ENCODE assay signal across 7 mouse cellular contexts in genomic region chr6:116674283-116674886, GRCm38 (mm10). TPM values are rescaled to one million over a fixed set of nuclear protein-coding genes. Genes with fewer than 3 reads are reported as not detected.
DNase-seq lines count a peak whose midpoint lies in the region; ATAC-seq lines count a peak whose summit lies in the region.

No protein-coding gene starts in this region.

- H3K27me3 ChIP-seq in forebrain, embryonic 15.5 days, result no peaks in the 10 kb centered on the region
- peaks cover 24% of the 10 kb centered on the region for H3K27me3 ChIP-seq in liver, embryonic 12.5 days (replicated peaks)
- no peaks in the 10 kb centered on the region for H3K27me3 ChIP-seq in stomach, embryonic 16.5 days (ENCODE audit: control insufficient read depth, insufficient read depth, low read length)

- H3K9me3 ChIP-seq in forebrain, embryonic 15.5 days, result no peaks in the 10 kb centered on the region
- no peaks in the 10 kb centered on the region for H3K9me3 ChIP-seq in liver, embryonic 12.5 days (replicated peaks)
- H3K9me3 ChIP-seq in stomach, embryonic 16.5 days (replicated peaks; ENCODE audit: control insufficient read depth, low read length), result no peaks in the 10 kb centered on the region

- H3K9ac ChIP-seq in forebrain, embryonic 15.5 days (replicated peaks), result peak overlapping the region; percentile 64; the same call in 1 of the 2 replicates
- H3K9ac ChIP-seq in liver, embryonic 12.5 days, result no peak overlapping the region
- H3K9ac ChIP-seq in stomach, embryonic 16.5 days (ENCODE audit: low read length), result peak overlapping the region; percentile 61

- peak overlapping the region; percentile 71; the same call in 1 of the 2 replicates for H3K27ac ChIP-seq in forebrain, embryonic 15.5 days (replicated peaks)
- no peak overlapping the region; the same call in 1 of the 2 replicates for H3K27ac ChIP-seq in liver, embryonic 12.5 days
- peak overlapping the region; percentile 72 for H3K27ac ChIP-seq in stomach, embryonic 16.5 days (ENCODE audit: low read length)

- DNase-seq in spleen, postnatal 36 days (ENCODE audit: low spot score in 2 of 2), result peak; percentile 51 to 54
- no peak for DNase-seq in spleen, postnatal 14 days (ENCODE audit: low spot score in 2 of 2)
- no peak for DNase-seq in thymus, postnatal 10 days (ENCODE audit: low spot score in 2 of 2)
- no peak for DNase-seq in cerebellum, adult 18-20 months

- peak overlapping the region; percentile 56 for H3K4me3 ChIP-seq in forebrain, embryonic 15.5 days
- H3K4me3 ChIP-seq in liver, embryonic 12.5 days, result peak overlapping the region; percentile 53
- peak overlapping the region; percentile 48 for H3K4me3 ChIP-seq in stomach, embryonic 16.5 days (replicated peaks; ENCODE audit: low read length)

- H3K36me3 ChIP-seq in forebrain, embryonic 15.5 days, result no peaks in the 10 kb centered on the region
- no peaks in the 10 kb centered on the region for H3K36me3 ChIP-seq in liver, embryonic 12.5 days
- no peaks in the 10 kb centered on the region for H3K36me3 ChIP-seq in stomach, embryonic 16.5 days (ENCODE audit: control insufficient read depth, insufficient read depth, low read length)

- ATAC-seq in forebrain, embryonic 15.5 days (replicated peaks), result 0 out of 2 replicates have a peak, but pooled peaks have one; percentile 15
- peak; percentile 44 for ATAC-seq in liver, embryonic 12.5 days
- ATAC-seq in stomach, embryonic 16.5 days (ENCODE audit: insufficient read depth, low FRiP score), result no peak

- peaks cover 42% of the 10 kb centered on the region for H3K4me1 ChIP-seq in forebrain, embryonic 15.5 days
- H3K4me1 ChIP-seq in liver, embryonic 12.5 days, result peaks cover 32% of the 10 kb centered on the region
- peaks cover 20% of the 10 kb centered on the region for H3K4me1 ChIP-seq in stomach, embryonic 16.5 days (ENCODE audit: control insufficient read depth, insufficient read depth, low read length)

- 24% methylated on average over 16 of the region's 16 CpGs for WGBS in forebrain, embryonic 15.5 days
- 16% methylated on average over 16 of the region's 16 CpGs for WGBS in liver, embryonic 12.5 days (ENCODE audit: insufficient replicate concordance)
- WGBS in stomach, embryonic 16.5 days, result 24% methylated on average over 16 of the region's 16 CpGs

- H3K4me2 ChIP-seq in forebrain, embryonic 15.5 days (replicated peaks), result peak overlapping the region; percentile 96
- peak overlapping the region; percentile 85 for H3K4me2 ChIP-seq in liver, embryonic 12.5 days
- peak overlapping the region; percentile 96 for H3K4me2 ChIP-seq in stomach, embryonic 16.5 days (ENCODE audit: low read depth, low read length)

RNA-seq across cellular contexts. Expression of gene Rassf4, which starts 0.6 kb away (rescaled TPM):
- polyA plus RNA-seq in forebrain, embryonic 15.5 days (2015; fragmentation: Nextera tagmentation; extraction: Ambion mirVana), result 9.9 and 10.2 TPM in 2 replicates
- 3.3 and 4.0 TPM in 2 replicates for polyA plus RNA-seq in liver, embryonic 12.5 days (2016; fragmentation: Nextera tagmentation; extraction: Ambion mirVana)
- 8.8 and 10.3 TPM in 2 replicates for polyA plus RNA-seq in stomach, embryonic 16.5 days (2015; fragmentation: Nextera tagmentation; extraction: Ambion mirVana)

RNA-seq across cellular contexts. Expression of gene Depp1, which starts 24.0 kb away (rescaled TPM):
- 7.2 and 8.1 TPM in 2 replicates for polyA plus RNA-seq in forebrain, embryonic 15.5 days (2015; fragmentation: Nextera tagmentation; extraction: Ambion mirVana)
- polyA plus RNA-seq in liver, embryonic 12.5 days (2016; fragmentation: Nextera tagmentation; extraction: Ambion mirVana), result 2.2 and 3.3 TPM in 2 replicates
- 30.6 and 40.4 TPM in 2 replicates for polyA plus RNA-seq in stomach, embryonic 16.5 days (2015; fragmentation: Nextera tagmentation; extraction: Ambion mirVana)

RNA-seq across cellular contexts. Expression of gene Tmem72, which starts 42.3 kb away (rescaled TPM):
- polyA plus RNA-seq in forebrain, embryonic 15.5 days (2015; fragmentation: Nextera tagmentation; extraction: Ambion mirVana), result 0.36 and 1.4 TPM in 2 replicates
- polyA plus RNA-seq in liver, embryonic 12.5 days (2016; fragmentation: Nextera tagmentation; extraction: Ambion mirVana), result 0.01 and 0.02 TPM in 2 replicates
- polyA plus RNA-seq in stomach, embryonic 16.5 days (2015; fragmentation: Nextera tagmentation; extraction: Ambion mirVana), result 0.11 and 0.40 TPM in 2 replicates

RNA-seq across cellular contexts. Expression of gene Zfp422, which starts 45.6 kb away (rescaled TPM):
- polyA plus RNA-seq in forebrain, embryonic 15.5 days (2015; fragmentation: Nextera tagmentation; extraction: Ambion mirVana), result 218 and 222 TPM in 2 replicates
- 43.6 and 45.1 TPM in 2 replicates for polyA plus RNA-seq in liver, embryonic 12.5 days (2016; fragmentation: Nextera tagmentation; extraction: Ambion mirVana)
- polyA plus RNA-seq in stomach, embryonic 16.5 days (2015; fragmentation: Nextera tagmentation; extraction: Ambion mirVana), result 119 and 123 TPM in 2 replicates

Comparison
In these comparisons a context has a peak if more than half of its experiments do, and no peak if none do; other contexts are left out.
1. DNase-seq: peak in spleen, postnatal 36 days (2 of 2); none in spleen, postnatal 14 days (0 of 2), thymus, postnatal 10 days (0 of 2) and cerebellum, adult 18-20 months (0 of 2).
2. Peak in every context shown above with its lines, with median percentiles within 50 percentile points of each other: H3K4me2 ChIP-seq and H3K4me3 ChIP-seq.